Mouse (Mus musculus): Measurements from ENCODE around the gene Farsa. TPM values are rescaled to one million over a fixed set of nuclear protein-coding genes. Genes with fewer than 3 reads are reported as not detected.

Gene Farsa
- polyA plus RNA-seq, 1 experiment from 2014 or later, result 112 TPM

DNA sequence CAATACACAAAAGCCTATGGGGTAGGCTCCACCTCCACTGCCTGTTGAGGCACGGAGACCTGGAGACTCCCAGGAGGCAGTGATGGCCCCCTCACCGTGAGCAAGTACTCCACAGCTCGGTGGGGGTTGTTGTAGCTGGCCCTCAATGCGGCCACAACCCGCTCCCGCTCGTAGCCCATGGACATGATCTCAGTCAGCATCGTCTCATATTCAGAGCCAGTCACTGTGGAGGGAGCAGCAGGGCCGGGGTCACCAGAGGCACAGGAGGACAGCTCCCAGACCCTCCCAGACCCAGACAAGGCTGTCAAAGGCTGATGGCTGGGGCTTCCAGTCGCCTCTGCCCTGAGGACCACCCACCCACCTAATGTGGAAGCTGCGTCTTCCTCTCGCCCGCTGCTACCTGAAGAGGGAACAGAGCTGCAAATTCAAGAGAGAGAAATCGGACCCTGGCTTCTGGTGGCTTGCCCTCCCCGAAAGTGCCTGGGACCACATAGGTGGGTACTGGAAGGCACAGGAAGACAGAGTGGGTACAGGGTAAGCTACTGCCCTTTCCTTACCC lies 18.8 kb upstream of the Farsa start:
- Histone ChIP-seq H3K4me3 (no peak overlapping the region), H3K4me2 (no peak overlapping the region), H3K27me3 (no peaks in the 10 kb centered on the region), H3K9ac (no peak overlapping the region), H3K27ac (replicated peaks) (no peak overlapping the region), H3K4me1 (replicated peaks) (peaks cover 41% of the 10 kb centered on the region), H3K36me3 (peaks cover 62% of the 10 kb centered on the region), H3K9me3 (no peaks in the 10 kb centered on the region)
- ATAC-seq (ENCODE audit: low FRiP score, low read depth), result no peak
- WGBS, result 76% methylated on average over 15 of the region's 15 CpGs

DNA sequence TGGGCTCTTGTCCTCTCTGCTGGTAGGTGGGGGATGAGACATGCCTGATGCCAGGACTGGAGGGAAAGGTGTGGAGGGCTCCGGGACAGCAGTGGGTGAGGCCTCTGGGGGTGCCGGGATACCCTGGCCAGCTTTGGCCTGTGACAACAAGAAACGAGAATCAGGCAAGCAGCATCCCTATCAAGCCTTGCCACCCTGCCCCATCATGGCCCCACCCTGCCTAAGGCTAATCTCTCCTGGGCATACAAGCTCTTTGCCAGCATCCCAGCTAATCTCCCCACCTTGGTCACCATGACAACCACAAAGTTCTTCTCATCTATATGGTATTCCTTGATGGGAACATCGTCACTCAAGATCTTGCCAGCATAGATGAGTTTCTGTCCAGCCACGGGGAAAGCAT lies 18.3 kb upstream of the Farsa start:
- Histone ChIP-seq H3K4me2 (no peak overlapping the region), H3K4me1 (replicated peaks) (peaks cover 41% of the 10 kb centered on the region), H3K36me3 (peaks cover 68% of the 10 kb centered on the region), H3K4me3 (no peak overlapping the region), H3K9me3 (no peaks in the 10 kb centered on the region), H3K27ac (replicated peaks) (no peak overlapping the region), H3K9ac (no peak overlapping the region), H3K27me3 (no peaks in the 10 kb centered on the region)
- no peak for ATAC-seq (ENCODE audit: low FRiP score, low read depth)
- WGBS, result 85% methylated on average over 5 of the region's 5 CpGs

DNA sequence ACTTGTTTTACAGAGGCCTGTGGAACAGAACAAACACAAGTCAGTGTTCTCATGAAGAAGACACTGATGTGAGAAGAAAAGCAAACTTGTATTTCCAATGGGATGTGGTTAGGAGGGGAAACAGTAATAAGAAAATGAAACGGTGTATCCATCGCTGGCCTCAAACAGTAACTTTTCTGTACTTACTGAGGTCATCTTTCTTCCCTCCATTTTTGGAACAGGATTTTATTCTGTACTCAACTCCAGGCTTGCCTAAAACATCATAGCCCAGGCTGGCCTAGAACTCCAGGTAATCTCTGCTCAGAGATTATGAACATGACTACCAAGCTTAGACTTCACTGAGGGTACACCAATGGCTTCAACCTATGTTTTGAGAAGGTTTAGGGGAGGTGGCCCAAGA lies 17.4 kb upstream of the Farsa start:
- H3K36me3 ChIP-seq, result peaks cover 69% of the 10 kb centered on the region
- ATAC-seq (ENCODE audit: low FRiP score, low read depth), result no peak
- H3K27ac ChIP-seq (replicated peaks), result peak overlapping the region; percentile 89; the same call in 1 of the 2 replicates
- WGBS, result 87% methylated on average over 2 of the region's 2 CpGs
- H3K4me3 ChIP-seq, result peak overlapping the region; percentile 89
- H3K27me3 ChIP-seq, result no peaks in the 10 kb centered on the region
- peaks cover 41% of the 10 kb centered on the region for H3K4me1 ChIP-seq (replicated peaks)
- peak overlapping the region; percentile 91; the same call in 1 of the 2 replicates for H3K9ac ChIP-seq
- H3K4me2 ChIP-seq, result peak overlapping the region; percentile 74
- no peaks in the 10 kb centered on the region for H3K9me3 ChIP-seq

- 5% methylated on average over 7 of the region's 7 CpGs for WGBS
- ATAC-seq (ENCODE audit: low FRiP score, low read depth), result no peak
- Histone ChIP-seq H3K4me2 (peak overlapping the region; percentile 74), H3K9me3 (no peaks in the 10 kb centered on the region), H3K4me3 (peak overlapping the region; percentile 89), H3K36me3 (peaks cover 69% of the 10 kb centered on the region), H3K9ac (peak overlapping the region; percentile 91), H3K27me3 (no peaks in the 10 kb centered on the region), H3K27ac (replicated peaks) (peak overlapping the region; percentile 89), H3K4me1 (replicated peaks) (peaks cover 42% of the 10 kb centered on the region)
Observed at GRCm38 (mm10) chr8:84839875-84840247, 16.9 kb upstream of the Farsa start.

- Histone ChIP-seq H3K27ac (replicated peaks) (peak within 1 kb of the TSS; percentile 89), H3K9me3 (no peaks in the 10 kb centered on the region), H3K27me3 (no peaks in the 10 kb centered on the region), H3K36me3 (peaks cover 70% of the 10 kb centered on the region), H3K4me1 (replicated peaks) (peaks cover 45% of the 10 kb centered on the region), H3K4me2 (peak within 1 kb of the TSS; percentile 74), H3K4me3 (peak within 1 kb of the TSS; percentile 89), H3K9ac (peak within 1 kb of the TSS; percentile 91)
- ATAC-seq (ENCODE audit: low FRiP score, low read depth), result peak; percentile 95
- WGBS, result under 1% methylated on average over 55 of the region's 55 CpGs
Observed at GRCm38 (mm10) chr8:84840248-84840999, 16.4 kb upstream of the Farsa start, which contains the start of gene Rad23a. Gene Rad23a, minus strand, starts transcription at chr8:84840665.

GRCm38 (mm10) chr8:84841514-84841913 lies 15.3 kb upstream of the Farsa start:
- peaks cover 45% of the 10 kb centered on the region for H3K4me1 ChIP-seq (replicated peaks)
- no peak overlapping the region for H3K4me2 ChIP-seq
- H3K27me3 ChIP-seq, result no peaks in the 10 kb centered on the region
- WGBS, result 76% methylated on average over 1 of the region's 1 CpGs
- ATAC-seq (ENCODE audit: low FRiP score, low read depth), result no peak
- H3K9me3 ChIP-seq, result no peaks in the 10 kb centered on the region
- H3K27ac ChIP-seq (replicated peaks), result no peak overlapping the region
- H3K4me3 ChIP-seq, result no peak overlapping the region
- H3K9ac ChIP-seq, result no peak overlapping the region
- peaks cover 59% of the 10 kb centered on the region for H3K36me3 ChIP-seq

GRCm38 (mm10) chr8:84844397-84845070 lies 12.3 kb upstream of the Farsa start:
- Histone ChIP-seq H3K36me3 (peaks cover 41% of the 10 kb centered on the region), H3K4me2 (peak overlapping the region; percentile 64), H3K4me3 (peak overlapping the region; percentile 86), H3K4me1 (replicated peaks) (peaks cover 43% of the 10 kb centered on the region), H3K9ac (peak overlapping the region; percentile 94), H3K9me3 (no peaks in the 10 kb centered on the region), H3K27me3 (no peaks in the 10 kb centered on the region), H3K27ac (replicated peaks) (0 out of 2 replicates have a peak overlapping the region, but pooled peaks have one; percentile 25)
- 87% methylated on average over 9 of the region's 9 CpGs for WGBS
- ATAC-seq (ENCODE audit: low FRiP score, low read depth), result no peak

- no peak for ATAC-seq (ENCODE audit: low FRiP score, low read depth)
- 15% methylated on average over 12 of the region's 12 CpGs for WGBS
- H3K27me3 ChIP-seq, result no peaks in the 10 kb centered on the region
Observed at GRCm38 (mm10) chr8:84845355-84846093, 11.3 kb upstream of the Farsa start.

GRCm38 (mm10) chr8:84846094-84846721 lies 10.6 kb upstream of the Farsa start:
- under 1% methylated on average over 30 of the region's 30 CpGs for whole genome bisulfite sequencing
- H3K4me1 ChIP-seq (replicated peaks), result peaks cover 39% of the 10 kb centered on the region
- H3K9me3 ChIP-seq, result no peaks in the 10 kb centered on the region
- no peak; the same call in none of the 2 replicates for ATAC-seq (ENCODE audit: low FRiP score, low read depth)
- H3K27me3 ChIP-seq, result no peaks in the 10 kb centered on the region
- peak overlapping the region; percentile 94 for H3K9ac ChIP-seq
- peak overlapping the region; percentile 86 for H3K4me3 ChIP-seq
- peak overlapping the region; percentile 89 for H3K27ac ChIP-seq (replicated peaks)
- peak overlapping the region; percentile 64 for H3K4me2 ChIP-seq
- H3K36me3 ChIP-seq, result peaks cover 40% of the 10 kb centered on the region

More at GRCm38 (mm10) chr8:84845355-84846093, 11.3 kb upstream of the Farsa start:
- Histone ChIP-seq H3K4me1 (replicated peaks) (peaks cover 39% of the 10 kb centered on the region), H3K27ac (replicated peaks) (peak overlapping the region; percentile 89), H3K9me3 (no peaks in the 10 kb centered on the region), H3K36me3 (peaks cover 41% of the 10 kb centered on the region), H3K4me2 (peak overlapping the region; percentile 64), H3K9ac (peak overlapping the region; percentile 94), H3K4me3 (peak overlapping the region; percentile 86)

GRCm38 (mm10) chr8:84846722-84847572 lies 9.8 kb upstream of the Farsa start, which contains the start of gene Calr:
Gene Calr, minus strand, starts transcription at chr8:84846934.
- WGBS, result under 1% methylated on average over 55 of the region's 55 CpGs

More at GRCm38 (mm10) chr8:84846722-84847572, 9.8 kb upstream of the Farsa start, which contains the start of gene Calr:
- Histone ChIP-seq H3K27ac (replicated peaks) (peak within 1 kb of the TSS; percentile 89), H3K36me3 (peaks cover 33% of the 10 kb centered on the region), H3K4me2 (peak within 1 kb of the TSS; percentile 78), H3K9me3 (no peaks in the 10 kb centered on the region), H3K9ac (peak within 1 kb of the TSS; percentile 94), H3K4me3 (peak within 1 kb of the TSS; percentile 86), H3K4me1 (replicated peaks) (peaks cover 39% of the 10 kb centered on the region), H3K27me3 (no peaks in the 10 kb centered on the region)
- ATAC-seq (ENCODE audit: low FRiP score, low read depth), result peak; percentile 99

Measured in hindbrain, embryonic 15.5 days (tissue).